Mouse (Mus musculus): ENCODE data around the gene Sh3bp4.

Sh3bp4 gene

DNA sequence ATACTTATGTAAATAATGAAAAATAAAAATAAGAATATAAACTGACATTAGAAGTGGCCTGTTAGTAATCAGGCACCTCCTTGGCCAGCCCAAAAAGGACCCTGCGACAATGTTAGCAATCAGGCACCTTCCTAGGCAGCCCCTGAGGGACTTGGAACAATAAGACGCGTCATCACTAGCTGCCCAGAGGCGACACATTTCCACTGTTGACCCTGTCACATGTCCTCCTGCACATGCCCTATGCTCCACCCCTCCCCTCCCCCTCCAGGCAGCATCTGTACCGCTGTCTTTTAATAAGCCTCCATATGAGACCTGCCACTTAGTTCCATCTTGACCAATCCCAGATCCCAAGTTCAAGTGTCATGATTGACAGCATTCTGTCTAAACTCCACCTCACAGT lies 119.0 kb downstream of the Sh3bp4 start:
- DNase-seq = no peak

DNA sequence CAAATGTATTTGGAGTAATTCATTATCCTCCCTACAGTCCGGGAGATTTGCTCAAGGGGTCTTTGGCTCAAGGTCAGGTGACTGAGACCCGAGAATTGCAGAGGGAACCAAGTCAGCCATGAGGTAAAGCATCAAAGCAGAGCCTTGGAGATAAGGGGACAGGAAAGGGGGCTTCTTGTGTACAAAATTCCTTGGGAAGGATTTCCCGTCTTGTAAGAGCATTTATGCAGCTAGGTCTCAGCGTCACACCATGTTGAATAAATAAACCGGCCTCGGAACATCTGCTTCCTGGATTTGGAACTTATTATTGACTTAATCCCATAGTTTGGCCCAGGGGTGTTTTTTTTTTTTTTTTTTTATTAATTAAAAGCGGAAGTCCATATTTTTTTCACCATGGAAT lies 120.4 kb downstream of the Sh3bp4 start:
- DNase-seq = no peak

DNA sequence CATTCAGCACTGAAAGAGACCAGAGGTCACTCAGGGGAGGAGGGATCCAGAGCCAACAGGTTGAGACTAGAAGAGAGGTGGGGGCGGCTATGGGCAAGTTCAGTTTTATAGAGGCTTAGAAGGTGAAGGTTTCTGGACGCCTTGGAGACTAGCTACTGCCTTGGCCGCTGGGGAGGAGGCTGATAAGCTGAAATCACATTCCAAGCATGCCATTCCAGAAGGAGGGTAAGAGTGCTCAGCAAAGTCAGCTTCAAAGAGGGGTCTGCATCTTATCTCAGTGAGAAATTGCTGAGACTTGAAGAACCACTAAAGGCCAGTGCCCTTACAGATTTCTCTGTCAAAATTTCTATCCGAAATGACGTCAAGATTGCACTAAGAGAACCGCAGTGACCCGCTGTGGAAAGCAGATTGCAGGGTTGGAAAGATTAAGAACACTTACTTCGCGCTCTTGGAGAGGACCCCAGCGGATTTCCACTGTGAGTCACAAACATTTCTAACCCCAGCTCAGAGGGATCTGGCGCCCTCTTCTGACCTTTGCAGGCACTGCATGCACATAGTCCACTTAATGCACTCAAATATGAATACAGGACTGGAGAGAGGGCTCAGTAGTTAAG lies 121.0 kb downstream of the Sh3bp4 start:
- DNase-seq = peak; percentile 42

DNA sequence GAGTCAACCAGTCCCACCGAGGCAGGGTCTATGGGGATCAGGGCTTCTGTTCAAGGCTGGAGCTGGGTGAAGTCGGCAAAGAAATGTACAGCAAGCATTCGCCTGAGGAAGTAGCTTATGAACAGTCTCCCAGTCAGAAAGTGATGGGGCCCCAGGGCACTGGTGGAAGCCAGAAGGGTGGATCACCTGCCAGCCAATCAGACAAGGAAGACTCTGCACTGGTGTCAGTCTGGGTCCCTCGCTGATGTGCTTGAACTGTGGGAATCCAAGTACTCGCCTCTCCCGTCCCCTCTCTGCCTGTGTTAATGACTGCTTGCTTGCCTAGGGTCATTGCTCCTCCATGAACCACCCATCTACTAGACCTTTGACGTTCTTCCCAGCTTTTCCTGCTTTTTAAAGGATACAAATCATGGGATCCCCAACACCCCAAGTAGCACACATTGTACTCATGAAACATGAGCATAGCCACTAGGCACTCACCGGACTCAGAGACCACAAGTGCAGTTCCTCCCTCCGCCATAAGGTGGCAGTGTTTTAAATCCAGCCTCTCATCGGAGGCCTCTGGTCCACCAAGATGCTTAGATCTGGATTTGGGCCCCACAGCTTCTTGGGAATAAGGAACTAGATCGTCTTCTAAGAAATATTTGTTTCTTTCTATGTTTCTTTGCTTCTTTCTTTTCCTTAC lies 122.5 kb downstream of the Sh3bp4 start:
- DNase-seq = no peak

DNA sequence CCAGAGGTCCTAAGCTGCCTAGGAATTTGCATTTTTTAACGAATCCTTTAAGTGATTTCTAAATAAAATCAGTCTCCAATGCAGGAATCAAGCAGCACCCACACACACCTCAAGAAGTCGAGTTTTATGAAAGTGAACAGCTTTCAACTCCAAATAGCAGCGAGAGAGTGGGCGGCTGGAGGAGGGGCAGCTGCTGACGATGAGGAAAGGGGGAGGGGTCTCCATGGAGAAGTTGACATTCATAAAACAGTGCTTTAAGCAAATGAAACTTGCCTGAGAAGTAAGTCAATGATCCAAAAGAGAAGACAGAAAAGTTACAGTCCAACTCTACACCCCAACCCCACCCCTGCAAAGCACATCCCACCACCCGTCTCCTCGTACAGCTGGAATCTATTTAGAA lies 123.4 kb downstream of the Sh3bp4 start:
- no peak for DNase-seq

DNA sequence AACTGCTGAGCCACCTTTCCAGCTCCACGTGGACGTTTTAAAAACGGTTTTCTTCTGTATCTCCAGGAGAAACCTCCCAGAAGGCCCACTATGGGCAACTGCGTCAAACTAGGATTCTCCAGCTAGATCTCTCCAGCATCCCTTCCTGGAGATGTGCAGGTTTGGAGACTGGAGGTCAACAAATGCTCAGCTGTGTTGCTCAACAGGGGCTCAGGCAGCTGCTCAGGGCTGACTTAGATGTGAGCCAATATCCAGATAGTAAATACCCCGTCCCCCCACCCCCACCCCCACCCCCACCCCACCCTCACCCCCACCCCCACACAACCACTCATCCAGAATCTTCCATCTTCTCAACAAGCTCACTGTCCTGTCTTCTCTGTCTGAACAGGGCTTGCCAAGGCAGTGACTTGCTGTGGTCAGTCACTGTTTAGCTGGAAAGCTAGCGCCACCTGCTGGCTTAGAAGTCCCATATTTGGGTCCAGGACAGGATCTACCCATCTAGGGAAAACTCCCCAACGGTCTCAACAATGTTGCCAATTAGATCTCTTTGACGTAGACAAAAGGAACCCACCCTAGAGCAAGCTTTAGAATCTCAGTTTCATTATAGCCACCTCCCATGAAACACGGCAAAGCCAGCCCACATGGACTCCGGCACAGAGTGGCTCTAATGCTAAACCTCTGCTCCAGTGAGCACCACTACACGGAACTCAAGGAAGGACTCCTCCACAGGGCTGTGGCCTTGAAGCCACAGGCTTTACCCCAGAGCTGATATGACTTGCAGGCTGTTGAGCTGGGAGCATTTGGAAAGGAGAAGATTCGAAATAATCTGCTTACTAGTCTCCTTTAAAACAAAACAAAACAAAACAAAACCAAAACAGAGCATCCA lies 125.9 kb downstream of the Sh3bp4 start:
- DNase-seq = peak; percentile 78
